Mouse (Mus musculus): Measurements from ENCODE around the gene Slc15a4.

DNA sequence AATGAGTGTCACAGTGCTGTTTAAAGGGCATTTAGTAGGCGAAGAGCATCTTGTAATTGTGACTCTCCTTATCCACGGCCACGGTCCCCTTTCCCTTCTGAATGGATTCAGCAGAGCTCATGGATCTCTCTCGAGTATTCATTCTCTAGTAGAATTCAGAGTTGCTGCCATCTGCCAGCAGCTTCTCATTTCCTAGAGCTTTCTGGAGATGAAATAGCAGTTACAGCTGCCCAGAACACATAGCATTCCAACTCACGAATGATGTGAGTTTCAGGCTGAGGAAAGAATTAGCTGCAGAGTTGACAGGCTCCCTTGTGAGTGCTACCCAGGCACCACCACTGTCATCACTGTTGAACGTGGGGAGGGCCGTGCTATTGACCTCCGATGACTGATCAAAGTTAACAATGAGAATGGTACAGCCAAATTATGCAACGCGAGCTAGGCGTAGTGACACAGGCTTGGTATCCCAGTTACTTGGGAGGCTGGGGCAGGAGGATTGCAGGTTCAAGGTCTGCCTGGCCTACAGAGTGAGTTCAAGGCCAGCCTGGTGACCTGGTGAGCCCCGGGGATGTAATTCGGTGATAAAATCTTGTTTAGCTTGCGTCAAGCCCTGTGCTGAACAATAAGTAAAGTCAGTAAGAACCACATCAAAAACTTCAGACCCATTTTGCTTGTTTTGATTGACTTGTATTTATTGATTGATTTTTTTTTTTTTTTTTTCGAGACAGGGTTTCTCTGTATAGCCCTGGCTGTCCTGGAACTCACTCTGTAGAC, 8.7 kb upstream of the Slc15a4 start:
- no peak for TF ChIP-seq CTCF (IDR thresholded peaks at IDR 0.05; ENCODE audit: insufficient read depth, low read depth, low read length)
- no peak for TF ChIP-seq POLR2A (IDR thresholded peaks at IDR 0.05; ENCODE audit: insufficient read depth, low read depth, low read length)

Data from olfactory bulb, adult 2 months (tissue).